Comparison of ENCODE assay signal across 23 mouse cellular contexts in genomic region chr17:30914264-30914663, GRCm38 (mm10). TPM values are rescaled to one million over a fixed set of nuclear protein-coding genes. Genes with fewer than 3 reads are reported as not detected.
"Had no signal": no experiment of that assay in that cellular context is flagged by ENCODE, and none has a peak within 500 bp of the region (broad histone marks: within the 10 kb centered on the region; RNA-seq: fewer than 3 reads in every experiment).

No protein-coding gene starts in this region.

- H3K9me3 ChIP-seq: midbrain, embryonic 10.5 days; midbrain, embryonic 12.5 days; neural tube, embryonic 12.5 days had no signal

- H3K27me3 ChIP-seq: midbrain, embryonic 12.5 days; neural tube, embryonic 12.5 days had no signal

- H3K27ac ChIP-seq: liver, embryonic 14.5 days; midbrain, embryonic 10.5 days; midbrain, embryonic 12.5 days; neural tube, embryonic 12.5 days had no signal

- H3K9ac ChIP-seq: liver, embryonic 14.5 days; lung, embryonic 14.5 days; midbrain, embryonic 12.5 days; neural tube, embryonic 12.5 days had no signal

- ATAC-seq: midbrain, embryonic 16.5 days had no signal

- H3K36me3 ChIP-seq: midbrain, embryonic 10.5 days; midbrain, embryonic 12.5 days; neural tube, embryonic 12.5 days had no signal

- H3K4me3 ChIP-seq: midbrain, embryonic 10.5 days; midbrain, embryonic 12.5 days; myocyte; neural tube, embryonic 12.5 days had no signal

- DNase-seq: lung, adult 18-20 months; lung, embryonic 14.5 days; lung, postnatal 10 days; lung, postnatal 4 days; midbrain, embryonic 14.5 days; right cerebral cortex, postnatal 14 days; right cerebral cortex, postnatal 4 days; spleen, adult 18-20 months; thymus, adult 18-20 months; thymus, postnatal 14 days; thymus, postnatal 36 days had no signal

- H3K4me2 ChIP-seq: lung, embryonic 14.5 days; midbrain, embryonic 12.5 days; neural tube, embryonic 12.5 days had no signal

- H3K4me1 ChIP-seq: midbrain, embryonic 10.5 days; midbrain, embryonic 12.5 days had no signal

RNA-seq across cellular contexts. Expression of gene Glp1r, which starts 12.6 kb away (rescaled TPM):
- total RNA-seq: megakaryocyte-erythroid progenitor cell, adult 5-6 weeks; neutrophil, adult 5-6 weeks had no signal
- polyA plus RNA-seq: liver, embryonic 16.5 days; midbrain, embryonic 10.5 days had no signal

RNA-seq across cellular contexts. Expression of gene Umodl1, which starts 40.2 kb away (rescaled TPM):
- total RNA-seq: megakaryocyte-erythroid progenitor cell, adult 5-6 weeks; neutrophil, adult 5-6 weeks had no signal
- polyA plus RNA-seq: lung, embryonic 14.5 days; midbrain, embryonic 12.5 days; midbrain, embryonic 14.5 days; myocyte; neural tube, embryonic 12.5 days; neural tube, embryonic 14.5 days; stomach, embryonic 14.5 days; stomach, embryonic 16.5 days had no signal
